Mouse (Mus musculus) right cerebral cortex, postnatal 14 days (tissue): ENCODE measurements around the gene Ephb1.

Source experiments
- DNase-seq: peaks from one replicate; pipeline ENCODE4 v3.0.0; 2022

Ephb1 gene

GRCm38 (mm10) chr9:102235444-102235951, 119.0 kb downstream of the Ephb1 start:
- DNase-seq, result no peak

- DNase-seq, result no peak
Measured at GRCm38 (mm10) chr9:102231248-102231647, 123.2 kb downstream of the Ephb1 start.

GRCm38 (mm10) chr9:102216746-102217566, 137.5 kb downstream of the Ephb1 start:
- DNase-seq, result no peak

- no peak for DNase-seq
Measured at GRCm38 (mm10) chr9:102212036-102212383, 142.5 kb downstream of the Ephb1 start.

GRCm38 (mm10) chr9:102211296-102212035, 143.0 kb downstream of the Ephb1 start:
- DNase-seq, result peak; percentile 21

GRCm38 (mm10) chr9:102205518-102205917, 149.0 kb downstream of the Ephb1 start:
- DNase-seq, result no peak

GRCm38 (mm10) chr9:102201867-102202266, 152.6 kb downstream of the Ephb1 start:
- DNase-seq, result no peak

GRCm38 (mm10) chr9:102196856-102197255, 157.6 kb downstream of the Ephb1 start:
- no peak for DNase-seq

GRCm38 (mm10) chr9:102194063-102194462, 160.4 kb downstream of the Ephb1 start:
- no peak for DNase-seq

GRCm38 (mm10) chr9:102192724-102193685, 161.5 kb downstream of the Ephb1 start:
- no peak for DNase-seq

GRCm38 (mm10) chr9:102190058-102190457, 164.4 kb downstream of the Ephb1 start:
- no peak for DNase-seq

- no peak for DNase-seq
Measured at GRCm38 (mm10) chr9:102189406-102189805, 165.1 kb downstream of the Ephb1 start.

GRCm38 (mm10) chr9:102183663-102184274, 170.7 kb downstream of the Ephb1 start:
- DNase-seq, result no peak

- no peak for DNase-seq
Measured at GRCm38 (mm10) chr9:102181810-102182490, 172.5 kb downstream of the Ephb1 start.

GRCm38 (mm10) chr9:102181276-102181675, 173.2 kb downstream of the Ephb1 start:
- DNase-seq, result no peak

- DNase-seq, result no peak
Measured at GRCm38 (mm10) chr9:102180486-102180885, 174.0 kb downstream of the Ephb1 start.

- no peak for DNase-seq
Measured at GRCm38 (mm10) chr9:102180070-102180469, 174.4 kb downstream of the Ephb1 start.

- no peak for DNase-seq
Measured at GRCm38 (mm10) chr9:102169706-102170105, 184.8 kb downstream of the Ephb1 start.

- DNase-seq, result no peak
Measured at GRCm38 (mm10) chr9:102155876-102156275, 198.6 kb downstream of the Ephb1 start.

GRCm38 (mm10) chr9:102139181-102139580, 215.3 kb downstream of the Ephb1 start:
- DNase-seq, result no peak

GRCm38 (mm10) chr9:102138671-102139070, 215.8 kb downstream of the Ephb1 start:
- peak; percentile 47 for DNase-seq

GRCm38 (mm10) chr9:102138187-102138586, 216.3 kb downstream of the Ephb1 start:
- DNase-seq, result no peak
